ENCODE assay signal across 8 mouse cellular contexts in the genomic region with DNA sequence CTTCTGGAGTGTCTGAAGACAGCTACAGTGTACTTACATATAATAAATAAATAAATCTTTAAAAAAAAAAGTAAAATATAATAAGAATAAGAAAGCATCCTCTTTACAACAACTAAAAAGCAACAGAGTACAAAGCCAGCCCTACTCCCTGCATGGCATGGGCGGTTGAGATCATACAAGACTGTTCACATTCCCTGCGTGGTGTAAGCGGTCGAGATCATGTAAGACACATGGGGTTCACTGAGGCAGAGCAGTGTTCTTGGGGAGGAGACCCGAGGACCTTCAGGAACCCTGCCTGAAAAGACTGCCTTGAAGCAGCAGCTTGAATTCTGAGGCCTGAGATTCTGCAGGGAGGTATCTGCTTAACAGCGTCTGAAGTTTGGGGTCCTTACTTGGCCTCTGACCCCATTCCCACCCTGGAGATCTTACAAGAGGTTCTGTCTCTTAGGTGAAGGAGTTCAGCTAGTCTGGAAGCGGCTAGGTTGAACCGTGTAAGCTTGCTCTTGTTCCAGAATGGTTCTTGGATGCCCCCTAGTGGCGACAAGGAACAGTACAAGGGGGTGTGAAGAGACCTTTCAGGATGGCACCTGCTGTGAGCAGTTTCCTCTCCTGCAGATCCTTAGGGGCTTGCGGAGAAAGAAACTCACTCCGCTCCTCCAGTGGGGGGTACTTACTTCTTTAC. TPM values are rescaled to one million over a fixed set of nuclear protein-coding genes. Genes with fewer than 3 reads are reported as not detected.
DNase-seq lines count a peak whose midpoint lies in the region; ATAC-seq lines count a peak whose summit lies in the region.

No protein-coding gene starts in this region.

- no peak overlapping the region for H3K4me3 ChIP-seq in hindbrain, embryonic 11.5 days (ENCODE audit: low read depth, low read length)

- no peaks in the 10 kb centered on the region; the same call in 1 of the 2 replicates for H3K4me1 ChIP-seq in hindbrain, embryonic 11.5 days (replicated peaks; ENCODE audit: control insufficient read depth, insufficient read depth, low read length)

- ATAC-seq in hindbrain, embryonic 11.5 days (ENCODE audit: low FRiP score), result peak; percentile 83

- H3K27ac ChIP-seq in hindbrain, embryonic 11.5 days (ENCODE audit: low read depth, low read length), result no peak overlapping the region

- H3K36me3 ChIP-seq in hindbrain, embryonic 11.5 days (ENCODE audit: control insufficient read depth, insufficient read depth, low read length), result no peaks in the 10 kb centered on the region

- DNase-seq in R1 (ENCODE audit: low read depth, low spot score), result peak; percentile 97
- peak; percentile 83 for DNase-seq in cerebellum, adult 8-10 months
- peak; percentile 90 for DNase-seq in forelimb bud, embryonic 11.5 days (ENCODE audit: low read depth, low spot score)
- peak; percentile 88 for DNase-seq in hindbrain, embryonic 11.5 days (ENCODE audit: low spot score)
- peak; percentile 73 to 75 for DNase-seq in layer of hippocampus, postnatal 36 days
- DNase-seq in lung, postnatal 25 days (ENCODE audit: low spot score), result peak; percentile 87
- peak; percentile 92 for DNase-seq in retina, postnatal 1 day
- peak; percentile 79 for DNase-seq in urinary bladder, postnatal 36 days (ENCODE audit: low spot score in 2 of 2)

- no peak overlapping the region for H3K9ac ChIP-seq in hindbrain, embryonic 11.5 days (ENCODE audit: low read depth, low read length)

- no peaks in the 10 kb centered on the region for H3K27me3 ChIP-seq in hindbrain, embryonic 11.5 days (ENCODE audit: control insufficient read depth, insufficient read depth, low read length)

- H3K4me2 ChIP-seq in hindbrain, embryonic 11.5 days (replicated peaks; ENCODE audit: low read depth, low read length), result no peak overlapping the region

- 33% methylated on average over 11 of the region's 11 CpGs for WGBS in hindbrain, embryonic 11.5 days

- no peaks in the 10 kb centered on the region for H3K9me3 ChIP-seq in hindbrain, embryonic 11.5 days (ENCODE audit: control insufficient read depth, low read length)

RNA-seq across cellular contexts. Expression of a gene that starts 6.1 kb away (rescaled TPM):
- polyA plus RNA-seq in hindbrain, embryonic 11.5 days (2014; fragmentation: Nextera tagmentation; extraction: Ambion mirVana), result 432 and 442 TPM in 2 replicates
- total RNA-seq in layer of hippocampus, postnatal 36 days (2021), result 100 to 1,000 TPM; 665 to 743 TPM

RNA-seq across cellular contexts. Expression of a gene that starts 22.2 kb away (rescaled TPM):
- 14.0 and 16.8 TPM in 2 replicates for polyA plus RNA-seq in hindbrain, embryonic 11.5 days (2014; fragmentation: Nextera tagmentation; extraction: Ambion mirVana)
- total RNA-seq in layer of hippocampus, postnatal 36 days (2021), result 10 to 100 TPM; 29.9 to 32.1 TPM

RNA-seq across cellular contexts. Expression of a gene that starts 25.4 kb away (rescaled TPM):
- 3.3 and 4.4 TPM in 2 replicates for polyA plus RNA-seq in hindbrain, embryonic 11.5 days (2014; fragmentation: Nextera tagmentation; extraction: Ambion mirVana)
- total RNA-seq in layer of hippocampus, postnatal 36 days (2021), result 10 to 100 TPM in 1 of 2 experiments, 1 to 10 TPM in 1; 6.5 to 11.0 TPM

RNA-seq across cellular contexts. Expression of a gene that starts 38.6 kb away (rescaled TPM):
- polyA plus RNA-seq in hindbrain, embryonic 11.5 days (2014; fragmentation: Nextera tagmentation; extraction: Ambion mirVana), result 0.08 TPM in 1 of 2 replicates, not detected in the other
- not detected for total RNA-seq in layer of hippocampus, postnatal 36 days (2021)
